Mouse (Mus musculus): ENCODE results near the gene Pde10a. TPM values are rescaled to one million over a fixed set of nuclear protein-coding genes. Genes with fewer than 3 reads are reported as not detected.

Pde10a gene
- total RNA-seq, 4 experiments from 2014 or later, result 42.6 to 73.9 (median 56.7) TPM

- no peak for DNase-seq (ENCODE audit: low spot score in 2 of 2)
These were observed 356.5 kb downstream of the Pde10a start for GRCm38 (mm10) chr17:8881711-8882110.

GRCm38 (mm10) chr17:8884691-8885090 lies 359.5 kb downstream of the Pde10a start:
- no peak for DNase-seq (ENCODE audit: low spot score in 2 of 2)

- no peak for DNase-seq (ENCODE audit: low spot score in 2 of 2)
These were observed 360.7 kb downstream of the Pde10a start for GRCm38 (mm10) chr17:8885830-8886229.

GRCm38 (mm10) chr17:8888105-8888504 lies 362.9 kb downstream of the Pde10a start:
- no peak for DNase-seq (ENCODE audit: low spot score in 2 of 2)

- no peak for DNase-seq (ENCODE audit: low spot score in 2 of 2)
These were observed 363.5 kb downstream of the Pde10a start for GRCm38 (mm10) chr17:8888639-8889038.

- no peak for DNase-seq (ENCODE audit: low spot score in 2 of 2)
These were observed 367.2 kb downstream of the Pde10a start for GRCm38 (mm10) chr17:8892193-8892985.

GRCm38 (mm10) chr17:8895991-8896390 lies 370.8 kb downstream of the Pde10a start:
- DNase-seq (ENCODE audit: low spot score in 2 of 2), result no peak

GRCm38 (mm10) chr17:8897749-8898148 lies 372.6 kb downstream of the Pde10a start:
- no peak for DNase-seq (ENCODE audit: low spot score in 2 of 2)

GRCm38 (mm10) chr17:8898221-8898620 lies 373.0 kb downstream of the Pde10a start:
- no peak for DNase-seq (ENCODE audit: low spot score in 2 of 2)

GRCm38 (mm10) chr17:8899212-8899611 lies 374.0 kb downstream of the Pde10a start:
- DNase-seq (ENCODE audit: low spot score in 2 of 2), result no peak

- no peak for DNase-seq (ENCODE audit: low spot score in 2 of 2)
These were observed 378.5 kb downstream of the Pde10a start for GRCm38 (mm10) chr17:8903555-8904283.

GRCm38 (mm10) chr17:8910571-8910970 lies 385.4 kb downstream of the Pde10a start:
- no peak for DNase-seq (ENCODE audit: low spot score in 2 of 2)

- DNase-seq (ENCODE audit: low spot score in 2 of 2), result no peak
These were observed 387.8 kb downstream of the Pde10a start for GRCm38 (mm10) chr17:8912933-8913332.

GRCm38 (mm10) chr17:8915693-8916092 lies 390.5 kb downstream of the Pde10a start:
- DNase-seq (ENCODE audit: low spot score in 2 of 2), result no peak

GRCm38 (mm10) chr17:8923074-8923473 lies 397.9 kb downstream of the Pde10a start:
- DNase-seq (ENCODE audit: low spot score in 2 of 2), result no peak

GRCm38 (mm10) chr17:8923727-8924126 lies 398.6 kb downstream of the Pde10a start:
- DNase-seq (ENCODE audit: low spot score in 2 of 2), result no peak

- DNase-seq (ENCODE audit: low spot score in 2 of 2), result no peak
These were observed 400.7 kb downstream of the Pde10a start for GRCm38 (mm10) chr17:8925819-8926383.

GRCm38 (mm10) chr17:8928560-8928959 lies 403.4 kb downstream of the Pde10a start:
- DNase-seq (ENCODE audit: low spot score in 2 of 2), result no peak

GRCm38 (mm10) chr17:8929636-8930035 lies 404.5 kb downstream of the Pde10a start:
- no peak for DNase-seq (ENCODE audit: low spot score in 2 of 2)

GRCm38 (mm10) chr17:8935604-8936003 lies 410.4 kb downstream of the Pde10a start:
- DNase-seq (ENCODE audit: low spot score in 2 of 2), result no peak

- DNase-seq (ENCODE audit: low spot score in 2 of 2), result no peak
These were observed 411.4 kb downstream of the Pde10a start for GRCm38 (mm10) chr17:8936603-8937002.

GRCm38 (mm10) chr17:8951588-8951987 lies 426.4 kb downstream of the Pde10a start:
- no peak for DNase-seq (ENCODE audit: low spot score in 2 of 2)

All from layer of hippocampus, adult 8-10 months (tissue).